Mouse (Mus musculus): Measurements from ENCODE around the gene Csf2ra. TPM values are rescaled to one million over a fixed set of nuclear protein-coding genes. Genes with fewer than 3 reads are reported as not detected.
A peak's percentile ranks its signal among the peaks of the same experiment; 100 is the strongest.
"Not testable (repeated sequence)": the region's sequence is repeated elsewhere in the genome, so short reads cannot be mapped to it uniquely, and the experiment has no call there.

Gene Csf2ra
- polyA plus RNA-seq, 1 experiment from 2014 or later: 77.5 TPM

DNA sequence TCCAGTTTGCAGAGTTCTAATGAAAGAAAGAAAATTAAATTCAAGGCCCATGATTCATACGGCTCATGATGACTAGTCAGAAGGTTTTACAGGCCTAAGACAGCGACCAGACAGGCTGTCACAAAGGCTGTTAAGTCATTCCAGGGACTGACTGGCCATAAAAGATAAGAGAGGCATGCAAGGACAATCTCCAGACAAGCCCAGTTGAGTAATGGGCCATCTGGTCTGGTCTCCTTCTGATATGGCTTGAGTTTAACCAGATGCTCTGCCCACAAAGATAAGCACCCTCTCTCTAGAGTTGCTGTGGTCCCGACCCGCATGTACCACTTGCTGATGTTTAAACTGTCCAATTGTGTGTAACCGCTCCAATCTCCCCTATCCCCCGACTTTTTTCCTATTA lies 20.7 kb downstream of the Csf2ra start:
- WGBS: 89% methylated on average over 6 of the region's 6 CpGs

GRCm38 (mm10) chr19:61199836-61200235 lies 28.4 kb downstream of the Csf2ra start:
- H3K9me3 ChIP-seq: no peaks in the 10 kb centered on the region
- no peak for ATAC-seq (ENCODE audit: low FRiP score, low read depth)
- no peaks in the 10 kb centered on the region for H3K4me1 ChIP-seq (replicated peaks)
- H3K27me3 ChIP-seq: no peaks in the 10 kb centered on the region
- no peak overlapping the region for H3K27ac ChIP-seq (replicated peaks)
- no peaks in the 10 kb centered on the region for H3K36me3 ChIP-seq
- no peak overlapping the region for H3K9ac ChIP-seq
- H3K4me2 ChIP-seq: no peak overlapping the region
- H3K4me3 ChIP-seq: no peak overlapping the region
- WGBS: 22% methylated on average over 10 of the region's 10 CpGs

More for the DNA sequence above, 20.7 kb downstream of the Csf2ra start:
- not testable (repeated sequence) for H3K4me3 ChIP-seq; ATAC-seq (ENCODE audit: low FRiP score, low read depth); H3K9ac ChIP-seq; H3K27me3 ChIP-seq; H3K9me3 ChIP-seq; H3K4me2 ChIP-seq; H3K4me1 ChIP-seq (replicated peaks); H3K36me3 ChIP-seq; H3K27ac ChIP-seq (replicated peaks)

DNA sequence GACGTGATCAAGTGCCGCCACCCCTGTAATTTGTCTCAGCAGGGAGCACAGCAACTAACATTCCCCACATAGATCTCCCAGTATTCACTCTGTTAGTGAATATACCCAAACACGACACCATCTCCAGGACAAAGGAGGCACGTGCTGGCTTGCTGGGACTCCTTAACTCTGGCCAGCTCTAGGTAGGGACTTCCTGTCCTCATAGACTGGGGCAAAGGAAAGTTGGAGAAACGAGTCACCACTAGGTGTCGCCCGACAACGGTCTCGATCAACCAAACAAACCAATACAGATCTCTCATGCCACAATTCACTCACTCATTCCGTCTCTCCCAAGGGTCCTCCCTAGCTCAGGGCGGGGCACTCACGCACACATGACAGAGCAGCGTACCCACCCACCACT lies 28.9 kb downstream of the Csf2ra start:
- Histone ChIP-seq H3K9me3 (no peaks in the 10 kb centered on the region), H3K4me1 (replicated peaks) (no peaks in the 10 kb centered on the region), H3K4me3 (no peak overlapping the region), H3K9ac (no peak overlapping the region), H3K27ac (replicated peaks) (no peak overlapping the region), H3K36me3 (no peaks in the 10 kb centered on the region), H3K4me2 (no peak overlapping the region), H3K27me3 (no peaks in the 10 kb centered on the region)
- no peak for ATAC-seq (ENCODE audit: low FRiP score, low read depth)
- WGBS: 12% methylated on average over 13 of the region's 13 CpGs

DNA sequence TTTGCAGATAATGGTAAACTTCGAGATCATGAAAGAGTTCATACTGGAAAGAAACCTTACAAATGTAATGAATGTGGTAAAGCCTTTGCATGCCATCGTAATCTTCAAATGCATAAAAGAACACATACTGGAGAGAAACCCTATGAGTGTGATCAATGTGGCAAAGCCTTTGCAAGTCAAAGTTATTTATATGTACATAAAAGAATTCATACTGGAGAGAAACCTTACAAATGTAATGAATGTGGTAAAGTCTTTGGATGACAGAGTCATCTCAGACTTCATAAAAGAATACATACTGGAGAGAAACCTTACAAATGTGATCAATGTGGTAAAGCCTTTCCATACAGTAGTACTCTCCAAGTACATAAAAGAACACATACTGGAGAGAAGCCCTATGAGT lies 44.6 kb downstream of the Csf2ra start, which contains the start of gene Gm6020:
Gene Gm6020 (plus strand): TSS at position 301 of the 400 bp plus-strand sequence.
- WGBS: 91% methylated on average over 2 of the region's 2 CpGs
- H3K27me3 ChIP-seq; H3K27ac ChIP-seq (replicated peaks); H3K4me2 ChIP-seq; H3K4me1 ChIP-seq (replicated peaks); H3K36me3 ChIP-seq; H3K9ac ChIP-seq; ATAC-seq (ENCODE audit: low FRiP score, low read depth); H3K4me3 ChIP-seq: not testable (repeated sequence)
- H3K9me3 ChIP-seq: peaks cover 22% of the 10 kb centered on the region

DNA sequence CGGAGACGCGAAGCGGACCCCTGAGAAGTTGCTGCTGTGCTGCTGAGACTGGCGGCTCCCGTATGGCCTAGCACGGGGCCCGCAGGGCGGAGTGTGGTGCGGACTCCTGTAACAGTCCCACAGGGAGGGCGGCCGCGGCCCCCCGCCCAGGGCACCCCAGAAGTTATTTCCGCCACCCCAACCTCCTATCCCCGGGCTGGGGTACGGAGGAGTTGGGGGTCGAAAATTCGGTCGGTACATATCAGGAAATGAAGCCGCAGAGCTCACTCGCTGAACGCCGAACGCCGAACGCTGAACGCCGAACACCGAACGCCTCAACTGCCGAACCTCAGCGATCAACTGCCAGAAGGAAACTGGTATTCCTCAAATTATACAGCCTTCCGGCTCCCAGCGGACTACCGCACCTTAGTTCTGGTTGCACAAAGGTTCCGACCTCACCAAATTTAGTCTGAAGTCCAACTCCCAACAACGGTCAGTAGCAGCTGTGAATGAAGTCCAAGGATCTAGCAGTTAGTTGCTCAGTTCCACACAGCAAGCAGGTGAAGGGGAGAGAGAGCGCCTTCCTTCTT lies 52.4 kb downstream of the Csf2ra start, which contains the start of gene Gm7102:
Gene Gm7102 (minus strand): TSS at position 554 of the 569 bp plus-strand sequence.
- Histone ChIP-seq H3K4me3 (peak within 1 kb of the TSS; percentile 35), H3K27ac (replicated peaks) (no peak within 1 kb of the TSS), H3K9ac (no peak within 1 kb of the TSS), H3K4me1 (replicated peaks) (no peaks in the 10 kb centered on the region), H3K4me2 (peak within 1 kb of the TSS; percentile 53), H3K36me3 (no peaks in the 10 kb centered on the region), H3K27me3 (no peaks in the 10 kb centered on the region), H3K9me3 (no peaks in the 10 kb centered on the region)
- ATAC-seq (ENCODE audit: low FRiP score, low read depth): no peak
- 31% methylated on average over 39 of the region's 39 CpGs for WGBS

Other genes with a start within 250 kb of the Csf2ra start
- gene Zfp950, start 87.6 kb downstream of the Csf2ra start, polyA plus RNA-seq (2015; fragmentation: Nextera tagmentation; extraction: Ambion mirVana): 47.7 and 56.9 TPM in 2 replicates
- gene Gm7102, start 52.1 kb downstream of the Csf2ra start, polyA plus RNA-seq (2015; fragmentation: Nextera tagmentation; extraction: Ambion mirVana): 0.18 TPM in 1 of 2 replicates, not detected in the other
- gene Gm6020, start 44.5 kb downstream of the Csf2ra start, polyA plus RNA-seq (2015; fragmentation: Nextera tagmentation; extraction: Ambion mirVana): not detected in 2 replicates
- gene Gm21060, start 68.6 kb upstream of the Csf2ra start, polyA plus RNA-seq (2015; fragmentation: Nextera tagmentation; extraction: Ambion mirVana): not detected in 2 replicates

All from hindbrain, embryonic 15.5 days (tissue).